Mouse (Mus musculus): ENCODE results near the gene Atp2c1. TPM values are rescaled to one million over a fixed set of nuclear protein-coding genes. Genes with fewer than 3 reads are reported as not detected.

Atp2c1 gene
- polyA plus RNA-seq, 1 experiment from 2014 or later: 62.5 TPM

- Histone ChIP-seq H3K9ac (replicated peaks; ENCODE audit: low read depth, low read length) (no peak overlapping the region), H3K9me3 (ENCODE audit: control insufficient read depth, low read depth, low read length) (no peaks in the 10 kb centered on the region), H3K27me3 (ENCODE audit: control insufficient read depth, insufficient read depth, low read length) (no peaks in the 10 kb centered on the region), H3K36me3 (ENCODE audit: control insufficient read depth, insufficient read depth, low read length) (no peaks in the 10 kb centered on the region), H3K4me2 (replicated peaks; ENCODE audit: low read depth, low read length) (no peak overlapping the region), H3K27ac (ENCODE audit: low read length) (no peak overlapping the region), H3K4me3 (ENCODE audit: low read depth, low read length) (no peak overlapping the region), H3K4me1 (ENCODE audit: control insufficient read depth, insufficient read depth, low read length) (no peaks in the 10 kb centered on the region)
- 62% methylated on average over 4 of the region's 4 CpGs for WGBS
- ATAC-seq (ENCODE audit: insufficient number of reproducible peaks, insufficient read depth, low FRiP score, low read depth): no peak
Observed at GRCm38 (mm10) chr9:105502389-105502788, 24.7 kb downstream of the Atp2c1 start.

GRCm38 (mm10) chr9:105495316-105496174, 31.6 kb downstream of the Atp2c1 start:
- peak overlapping the region; percentile 95 for H3K27ac ChIP-seq (ENCODE audit: low read length)
- WGBS: 1% methylated on average over 39 of the region's 39 CpGs
- peak overlapping the region; percentile 89 for H3K9ac ChIP-seq (replicated peaks; ENCODE audit: low read depth, low read length)

GRCm38 (mm10) chr9:105494553-105495315, 32.4 kb downstream of the Atp2c1 start:
- Histone ChIP-seq H3K4me1 (ENCODE audit: control insufficient read depth, insufficient read depth, low read length) (peaks cover 7% of the 10 kb centered on the region; the same call in 1 of the 2 replicates), H3K36me3 (ENCODE audit: control insufficient read depth, insufficient read depth, low read length) (no peaks in the 10 kb centered on the region), H3K27ac (ENCODE audit: low read length) (peak overlapping the region; percentile 95), H3K4me2 (replicated peaks; ENCODE audit: low read depth, low read length) (peak overlapping the region; percentile 96), H3K9ac (replicated peaks; ENCODE audit: low read depth, low read length) (peak overlapping the region; percentile 89), H3K27me3 (ENCODE audit: control insufficient read depth, insufficient read depth, low read length) (no peaks in the 10 kb centered on the region), H3K4me3 (ENCODE audit: low read depth, low read length) (peak overlapping the region; percentile 92), H3K9me3 (ENCODE audit: control insufficient read depth, low read depth, low read length) (no peaks in the 10 kb centered on the region)
- ATAC-seq (ENCODE audit: insufficient number of reproducible peaks, insufficient read depth, low FRiP score, low read depth): peak; percentile 99
- WGBS: under 1% methylated on average over 64 of the region's 83 CpGs

More at GRCm38 (mm10) chr9:105495316-105496174, 31.6 kb downstream of the Atp2c1 start:
- H3K4me2 ChIP-seq (replicated peaks; ENCODE audit: low read depth, low read length): peak overlapping the region; percentile 96
- ATAC-seq (ENCODE audit: insufficient number of reproducible peaks, insufficient read depth, low FRiP score, low read depth): peak; percentile 26
- H3K27me3 ChIP-seq (ENCODE audit: control insufficient read depth, insufficient read depth, low read length): no peaks in the 10 kb centered on the region
- H3K4me1 ChIP-seq (ENCODE audit: control insufficient read depth, insufficient read depth, low read length): peaks cover 7% of the 10 kb centered on the region; the same call in 1 of the 2 replicates
- H3K36me3 ChIP-seq (ENCODE audit: control insufficient read depth, insufficient read depth, low read length): no peaks in the 10 kb centered on the region
- H3K9me3 ChIP-seq (ENCODE audit: control insufficient read depth, low read depth, low read length): no peaks in the 10 kb centered on the region
- peak overlapping the region; percentile 92 for H3K4me3 ChIP-seq (ENCODE audit: low read depth, low read length)

- no peaks in the 10 kb centered on the region for H3K27me3 ChIP-seq (ENCODE audit: control insufficient read depth, insufficient read depth, low read length)
- no peak for ATAC-seq (ENCODE audit: insufficient number of reproducible peaks, insufficient read depth, low FRiP score, low read depth)
- H3K27ac ChIP-seq (ENCODE audit: low read length): no peak overlapping the region
- no peak overlapping the region for H3K4me3 ChIP-seq (ENCODE audit: low read depth, low read length)
- H3K9ac ChIP-seq (replicated peaks; ENCODE audit: low read depth, low read length): no peak overlapping the region
- peaks cover 13% of the 10 kb centered on the region; the same call in 1 of the 2 replicates for H3K4me1 ChIP-seq (ENCODE audit: control insufficient read depth, insufficient read depth, low read length)
- no peaks in the 10 kb centered on the region for H3K9me3 ChIP-seq (ENCODE audit: control insufficient read depth, low read depth, low read length)
- no peaks in the 10 kb centered on the region for H3K36me3 ChIP-seq (ENCODE audit: control insufficient read depth, insufficient read depth, low read length)
- WGBS: 47% methylated on average over 3 of the region's 3 CpGs
- H3K4me2 ChIP-seq (replicated peaks; ENCODE audit: low read depth, low read length): no peak overlapping the region
Observed at GRCm38 (mm10) chr9:105492744-105493143, 34.4 kb downstream of the Atp2c1 start.

- no peak overlapping the region for H3K4me2 ChIP-seq (replicated peaks; ENCODE audit: low read depth, low read length)
- H3K9ac ChIP-seq (replicated peaks; ENCODE audit: low read depth, low read length): no peak overlapping the region
- H3K36me3 ChIP-seq (ENCODE audit: control insufficient read depth, insufficient read depth, low read length): no peaks in the 10 kb centered on the region
- H3K27ac ChIP-seq (ENCODE audit: low read length): no peak overlapping the region
- no peaks in the 10 kb centered on the region for H3K27me3 ChIP-seq (ENCODE audit: control insufficient read depth, insufficient read depth, low read length)
- ATAC-seq (ENCODE audit: insufficient number of reproducible peaks, insufficient read depth, low FRiP score, low read depth): no peak
- H3K4me3 ChIP-seq (ENCODE audit: low read depth, low read length): no peak overlapping the region
- H3K4me1 ChIP-seq (ENCODE audit: control insufficient read depth, insufficient read depth, low read length): peaks cover 9% of the 10 kb centered on the region; the same call in 1 of the 2 replicates
- 59% methylated on average over 5 of the region's 5 CpGs for whole genome bisulfite sequencing
- no peaks in the 10 kb centered on the region for H3K9me3 ChIP-seq (ENCODE audit: control insufficient read depth, low read depth, low read length)
Observed at GRCm38 (mm10) chr9:105488363-105488762, 38.8 kb downstream of the Atp2c1 start.

- no peaks in the 10 kb centered on the region for H3K36me3 ChIP-seq (ENCODE audit: control insufficient read depth, insufficient read depth, low read length)
- ATAC-seq (ENCODE audit: insufficient number of reproducible peaks, insufficient read depth, low FRiP score, low read depth): peak; percentile 56; the same call in 1 of the 2 replicates
- no peak overlapping the region for H3K9ac ChIP-seq (replicated peaks; ENCODE audit: low read depth, low read length)
- H3K9me3 ChIP-seq (ENCODE audit: control insufficient read depth, low read depth, low read length): no peaks in the 10 kb centered on the region
- H3K4me1 ChIP-seq (ENCODE audit: control insufficient read depth, insufficient read depth, low read length): 0 out of 2 replicates have a peak, but pooled peaks cover 6% of the 10 kb centered on the region
- no peak overlapping the region for H3K4me2 ChIP-seq (replicated peaks; ENCODE audit: low read depth, low read length)
- H3K4me3 ChIP-seq (ENCODE audit: low read depth, low read length): no peak overlapping the region
- no peaks in the 10 kb centered on the region for H3K27me3 ChIP-seq (ENCODE audit: control insufficient read depth, insufficient read depth, low read length)
- WGBS: 76% methylated on average over 5 of the region's 5 CpGs
- no peak overlapping the region for H3K27ac ChIP-seq (ENCODE audit: low read length)
Observed at GRCm38 (mm10) chr9:105484338-105485084, 42.6 kb downstream of the Atp2c1 start.

GRCm38 (mm10) chr9:105483880-105484279, 43.2 kb downstream of the Atp2c1 start:
- Histone ChIP-seq H3K36me3 (ENCODE audit: control insufficient read depth, insufficient read depth, low read length) (no peaks in the 10 kb centered on the region), H3K4me3 (ENCODE audit: low read depth, low read length) (no peak overlapping the region), H3K27me3 (ENCODE audit: control insufficient read depth, insufficient read depth, low read length) (no peaks in the 10 kb centered on the region), H3K4me1 (ENCODE audit: control insufficient read depth, insufficient read depth, low read length) (0 out of 2 replicates have a peak, but pooled peaks cover 6% of the 10 kb centered on the region), H3K9me3 (ENCODE audit: control insufficient read depth, low read depth, low read length) (no peaks in the 10 kb centered on the region), H3K27ac (ENCODE audit: low read length) (no peak overlapping the region), H3K4me2 (replicated peaks; ENCODE audit: low read depth, low read length) (no peak overlapping the region), H3K9ac (replicated peaks; ENCODE audit: low read depth, low read length) (no peak overlapping the region)
- no peak for ATAC-seq (ENCODE audit: insufficient number of reproducible peaks, insufficient read depth, low FRiP score, low read depth)
- 92% methylated on average over 11 of the region's 11 CpGs for WGBS
